17 mouse cellular contexts compared by ENCODE assay signal in genomic region chr3:73401395-73401794, GRCm38 (mm10).
A peak's percentile ranks its signal among the peaks of the same experiment; 100 is the strongest.
DNase-seq lines count a peak whose midpoint lies in the region; ATAC-seq and TF ChIP-seq lines count a peak whose summit lies in the region.
"Had no signal": no experiment of that assay in that cellular context is flagged by ENCODE, and none has a peak within 500 bp of the region (broad histone marks: within the 10 kb centered on the region; RNA-seq: fewer than 3 reads in every experiment).

No protein-coding gene starts in this region.

- DNase-seq in gastrocnemius, adult 2 months, result no peak
- no peak for DNase-seq in gastrocnemius, adult 18-20 months (ENCODE audit: low spot score)
- DNase-seq in midbrain, postnatal 0 days (ENCODE audit: low spot score), result peak; percentile 33
- peak; percentile 42 to 51 for DNase-seq in layer of hippocampus, adult 2 months (ENCODE audit: low spot score in 2 of 2)
- peak; percentile 23 to 59 for DNase-seq in left cerebral cortex, postnatal 25 days (ENCODE audit: low spot score in 2 of 2)
- no peak for DNase-seq in Muller cell, postnatal 12 days (ENCODE audit: inconsistent ontology term)
- DNase-seq: cerebellum, adult 11-12 months; kidney, adult 8-10 months; kidney, postnatal 4 days; thymus, postnatal 25 days had no signal

- TF ChIP-seq CTCF in gastrocnemius, adult 2 months (IDR thresholded peaks at IDR 0.05), result peak; percentile 8; the same call in 1 of the 2 replicates
- TF ChIP-seq CTCF in midbrain, postnatal 0 days (IDR thresholded peaks at IDR 0.05), result peak; percentile 20; the same call in 1 of the 2 replicates
- peak; percentile 76 for TF ChIP-seq CTCF in layer of hippocampus, adult 2 months (conservative IDR thresholded peaks at IDR 0.05)

- H3K9ac ChIP-seq in midbrain, postnatal 0 days (replicated peaks; ENCODE audit: low read length, poor library complexity, severe bottlenecking), result no peak overlapping the region
- no peak overlapping the region for H3K9ac ChIP-seq in midbrain, embryonic 16.5 days (ENCODE audit: low read depth, low read length)
- no peak overlapping the region for H3K9ac ChIP-seq in liver, embryonic 12.5 days
- H3K9ac ChIP-seq: liver, embryonic 14.5 days; neural tube, embryonic 15.5 days had no signal

- no peaks in the 10 kb centered on the region for H3K36me3 ChIP-seq in midbrain, postnatal 0 days (ENCODE audit: insufficient read depth, low read length)
- H3K36me3 ChIP-seq in midbrain, embryonic 16.5 days (ENCODE audit: control insufficient read depth, insufficient read depth, low read length), result no peaks in the 10 kb centered on the region
- no peaks in the 10 kb centered on the region for H3K36me3 ChIP-seq in liver, embryonic 12.5 days
- H3K36me3 ChIP-seq: neural tube, embryonic 15.5 days had no signal

- intact Hi-C loops in gastrocnemius, adult 2 months (cut with DNase I), result no loop called here
- intact Hi-C loops in left cerebral cortex, postnatal 25 days (cut with DNase I), result loop anchor here (2.0 kb wide), 2 partner anchors 267 to 335 kb away; no protein-coding TSS in a partner anchor

- H3K4me3 ChIP-seq in gastrocnemius, adult 2 months, result no peak overlapping the region
- no peak overlapping the region for H3K4me3 ChIP-seq in midbrain, postnatal 0 days (ENCODE audit: low read depth, low read length)
- no peak overlapping the region for H3K4me3 ChIP-seq in midbrain, embryonic 16.5 days (ENCODE audit: low read depth, low read length)
- H3K4me3 ChIP-seq in layer of hippocampus, adult 2 months, result no peak overlapping the region
- H3K4me3 ChIP-seq in liver, embryonic 12.5 days, result no peak overlapping the region
- H3K4me3 ChIP-seq: erythroblast, embryonic 14.5 days; neural tube, embryonic 15.5 days had no signal

- WGBS in midbrain, postnatal 0 days, result 70% methylated on average over 4 of the region's 4 CpGs
- 70% methylated on average over 4 of the region's 4 CpGs for WGBS in midbrain, embryonic 16.5 days
- WGBS in liver, embryonic 12.5 days (ENCODE audit: insufficient replicate concordance), result 70% methylated on average over 4 of the region's 4 CpGs

- ATAC-seq in midbrain, postnatal 0 days (ENCODE audit: low FRiP score), result no peak
- ATAC-seq in midbrain, embryonic 16.5 days, result no peak
- no peak for ATAC-seq in liver, embryonic 12.5 days
- ATAC-seq: forebrain, embryonic 16.5 days; lung, postnatal 0 days had no signal

- no peaks in the 10 kb centered on the region for H3K27me3 ChIP-seq in midbrain, postnatal 0 days (ENCODE audit: insufficient read depth, low read length)
- no peaks in the 10 kb centered on the region for H3K27me3 ChIP-seq in midbrain, embryonic 16.5 days (ENCODE audit: control insufficient read depth, insufficient read depth, low read depth, low read length)
- no peaks in the 10 kb centered on the region for H3K27me3 ChIP-seq in liver, embryonic 12.5 days (replicated peaks)
- H3K27me3 ChIP-seq: neural tube, embryonic 15.5 days had no signal

- no peak overlapping the region for H3K27ac ChIP-seq in gastrocnemius, adult 2 months
- no peak overlapping the region for H3K27ac ChIP-seq in midbrain, postnatal 0 days (ENCODE audit: low read depth, low read length)
- no peak overlapping the region for H3K27ac ChIP-seq in midbrain, embryonic 16.5 days (ENCODE audit: low read length)
- H3K27ac ChIP-seq in layer of hippocampus, adult 2 months, result no peak overlapping the region
- no peak overlapping the region for H3K27ac ChIP-seq in liver, embryonic 12.5 days
- H3K27ac ChIP-seq: liver, embryonic 14.5 days; neural tube, embryonic 15.5 days had no signal

- no peaks in the 10 kb centered on the region for H3K4me1 ChIP-seq in midbrain, postnatal 0 days (ENCODE audit: insufficient read depth, low read length)
- H3K4me1 ChIP-seq in midbrain, embryonic 16.5 days (ENCODE audit: control insufficient read depth, insufficient read depth, low read length), result no peaks in the 10 kb centered on the region
- no peaks in the 10 kb centered on the region for H3K4me1 ChIP-seq in liver, embryonic 12.5 days
- H3K4me1 ChIP-seq: neural tube, embryonic 15.5 days had no signal

- no peaks in the 10 kb centered on the region for H3K9me3 ChIP-seq in midbrain, postnatal 0 days (ENCODE audit: low read length)
- H3K9me3 ChIP-seq in midbrain, embryonic 16.5 days (replicated peaks; ENCODE audit: control insufficient read depth, low read length, poor library complexity, severe bottlenecking), result no peaks in the 10 kb centered on the region
- H3K9me3 ChIP-seq in liver, embryonic 12.5 days (replicated peaks), result no peaks in the 10 kb centered on the region
- H3K9me3 ChIP-seq: neural tube, embryonic 15.5 days had no signal

- no peak overlapping the region for H3K4me2 ChIP-seq in midbrain, postnatal 0 days (ENCODE audit: low read depth, low read length, poor library complexity, severe bottlenecking)
- H3K4me2 ChIP-seq in midbrain, embryonic 16.5 days (ENCODE audit: low read length), result no peak overlapping the region
- no peak overlapping the region for H3K4me2 ChIP-seq in liver, embryonic 12.5 days
- H3K4me2 ChIP-seq: neural tube, embryonic 15.5 days had no signal

Comparison
In these comparisons a context has a peak if more than half of its experiments do, and no peak if none do; other contexts are left out.
1. DNase-seq: peak in midbrain, postnatal 0 days (single experiment), layer of hippocampus, adult 2 months (2 of 2) and left cerebral cortex, postnatal 25 days (2 of 2); none in gastrocnemius, adult 2 months (single experiment), gastrocnemius, adult 18-20 months (single experiment) and Muller cell, postnatal 12 days (single experiment).
2. CTCF ChIP-seq: peak in every context shown above with its lines; median percentile 76 in layer of hippocampus, adult 2 months; 20 in midbrain, postnatal 0 days; 8 in gastrocnemius, adult 2 months.